Mouse (Mus musculus): ENCODE results near the gene Tcf12. TPM values are rescaled to one million over a fixed set of nuclear protein-coding genes. Genes with fewer than 3 reads are reported as not detected.

Tcf12 gene
- total and polyA plus RNA-seq, 3 experiments = 41.4 to 42.3 (median 41.7) TPM

- Histone ChIP-seq H3K27me3 (replicated peaks) (no peaks in the 10 kb centered on the region), H3K36me3 (replicated peaks in 1 of 2; ENCODE audit: control insufficient read depth in 1 of 2, insufficient read depth in 1 of 2, low read length in 1 of 2) (no peaks in the 10 kb centered on the region), H3K9ac (ENCODE audit: insufficient read depth, low read depth) (no peak overlapping the region), H3K4me3 (replicated peaks in 1 of 3; ENCODE audit: low read depth in 2 of 3, low read length in 2 of 3, poor library complexity in 1 of 3) (no peak overlapping the region), H3K4me1 (ENCODE audit: control insufficient read depth in 1 of 2, insufficient read depth in 2 of 2) (peaks cover 0 to 4% of the 10 kb centered on the region in 2 experiments; a peak in 2 of 4 replicates), H3K9me3 (replicated peaks; ENCODE audit: low read length) (no peaks in the 10 kb centered on the region), H3K4me2 (ENCODE audit: insufficient read depth, low read depth, poor library complexity, severe bottlenecking) (no peak overlapping the region), H3K79me2 (replicated peaks; ENCODE audit: control insufficient read depth, extremely low read depth, insufficient read depth, poor library complexity, severe bottlenecking) (no peaks in the 10 kb centered on the region), H3K27ac (ENCODE audit: insufficient read depth, low read depth) (no peak overlapping the region)
- dilution Hi-C loops (cut with MboI; ENCODE audit: extremely low pct_ligation_motif_present, extremely low pct_unique_long_range_greater_than_20kb, low sequenced_read_pairs) (no loop called here), in situ Hi-C loops (cut with MboI; ENCODE audit: low pct_ligation_motif_present, low pct_unique_long_range_greater_than_20kb, low sequenced_read_pairs) (no loop called here)
- DNase-seq (ENCODE audit: extremely low read depth) = no peak
- TF ChIP-seq ZMIZ1 (IDR thresholded peaks at IDR 0.05; ENCODE audit: low read depth, low read length) (no peak), KAT2A (IDR thresholded peaks at IDR 0.05; ENCODE audit: insufficient replicate concordance, low read length) (no peak), TBP (conservative IDR thresholded peaks at IDR 0.05; ENCODE audit: low read depth, low read length) (no peak), TCF12 (IDR thresholded peaks at IDR 0.05; ENCODE audit: low read depth, low read length) (no peak), USF1 (IDR thresholded peaks at IDR 0.05; ENCODE audit: low read depth, low read length) (no peak), RAD21 (IDR thresholded peaks at IDR 0.05; ENCODE audit: low read depth, low read length) (no peak), NRF1 (IDR thresholded peaks at IDR 0.05; ENCODE audit: low read depth, low read length) (no peak), PAX5 (IDR thresholded peaks at IDR 0.05; ENCODE audit: low read length) (no peak), E2F4 (IDR thresholded peaks at IDR 0.05; ENCODE audit: insufficient replicate concordance, low read depth, low read length) (no peak), UBTF (IDR thresholded peaks at IDR 0.05; ENCODE audit: low read depth, low read length) (no peak), USF2 (conservative IDR thresholded peaks at IDR 0.05; ENCODE audit: low read depth, low read length) (no peak), POLR2AphosphoS2 (IDR thresholded peaks at IDR 0.05; ENCODE audit: low read depth, low read length) (no peak), ZC3H11A (IDR thresholded peaks at IDR 0.05; ENCODE audit: low read depth, low read length) (no peak), MAX (IDR thresholded peaks at IDR 0.05; ENCODE audit: low read length) (no peak), MYC (IDR thresholded peaks at IDR 0.05; ENCODE audit: low read depth, low read length) (no peak)
Observed at GRCm38 (mm10) chr9:72125442-72125841, 13.8 kb upstream of the Tcf12 start.

GRCm38 (mm10) chr9:72118490-72118889, 6.8 kb upstream of the Tcf12 start:
- H3K4me3 ChIP-seq (replicated peaks in 1 of 3; ENCODE audit: low read depth in 2 of 3, low read length in 2 of 3, poor library complexity in 1 of 3) = no peak overlapping the region
- no peaks in the 10 kb centered on the region for H3K9me3 ChIP-seq (replicated peaks; ENCODE audit: low read length)
- H3K9ac ChIP-seq (ENCODE audit: insufficient read depth, low read depth) = no peak overlapping the region
- no peak overlapping the region for H3K27ac ChIP-seq (ENCODE audit: insufficient read depth, low read depth)
- no peaks in the 10 kb centered on the region for H3K79me2 ChIP-seq (replicated peaks; ENCODE audit: control insufficient read depth, extremely low read depth, insufficient read depth, poor library complexity, severe bottlenecking)
- TF ChIP-seq POLR2AphosphoS2 (IDR thresholded peaks at IDR 0.05; ENCODE audit: low read depth, low read length) = no peak
- no peak for TF ChIP-seq ZKSCAN1 (IDR thresholded peaks at IDR 0.05; ENCODE audit: borderline replicate concordance, low read depth, low read length)
- no peak for TF ChIP-seq RAD21 (IDR thresholded peaks at IDR 0.05; ENCODE audit: low read depth, low read length)
- TF ChIP-seq E2F4 (IDR thresholded peaks at IDR 0.05; ENCODE audit: insufficient replicate concordance, low read depth, low read length) = no peak
- TF ChIP-seq EP300 (IDR thresholded peaks at IDR 0.05; ENCODE audit: low read length) = no peak
- no peak for TF ChIP-seq USF2 (conservative IDR thresholded peaks at IDR 0.05; ENCODE audit: low read depth, low read length)
- in situ Hi-C loops (cut with MboI; ENCODE audit: low pct_ligation_motif_present, low pct_unique_long_range_greater_than_20kb, low sequenced_read_pairs) = no loop called here
- H3K27me3 ChIP-seq (replicated peaks) = no peaks in the 10 kb centered on the region
- 0 out of 4 replicates have a peak, but pooled peaks cover 0 to 3% of the 10 kb centered on the region in 2 experiments for H3K4me1 ChIP-seq (ENCODE audit: control insufficient read depth in 1 of 2, insufficient read depth in 2 of 2)
- dilution Hi-C loops (cut with MboI; ENCODE audit: extremely low pct_ligation_motif_present, extremely low pct_unique_long_range_greater_than_20kb, low sequenced_read_pairs) = no loop called here
- H3K36me3 ChIP-seq (replicated peaks in 1 of 2; ENCODE audit: control insufficient read depth in 1 of 2, insufficient read depth in 1 of 2, low read length in 1 of 2) = no peaks in the 10 kb centered on the region
- no peak for DNase-seq (ENCODE audit: extremely low read depth)
- H3K4me2 ChIP-seq (ENCODE audit: insufficient read depth, low read depth, poor library complexity, severe bottlenecking) = no peak overlapping the region

All from CH12.LX (cell line).